Mouse (Mus musculus): ENCODE results near the gene Pphln1.

- TF ChIP-seq CTCF (IDR thresholded peaks at IDR 0.05; ENCODE audit: insufficient read depth, low read depth, low read length): no peak
- no peak for TF ChIP-seq POLR2A (IDR thresholded peaks at IDR 0.05; ENCODE audit: insufficient read depth, low read depth, low read length)
These were observed 76.1 kb downstream of the Pphln1 start for GRCm38 (mm10) chr15:93474277-93474676.

Data from olfactory bulb, adult 2 months (tissue).